Mouse (Mus musculus) limb, embryonic 15.5 days (tissue): ENCODE data around the gene Inpp5f. TPM values are rescaled to one million over a fixed set of nuclear protein-coding genes. Genes with fewer than 3 reads are reported as not detected.
"Not testable (repeated sequence)": the region's sequence is repeated elsewhere in the genome, so short reads cannot be mapped to it uniquely, and the experiment has no call there.

Source experiments
- ATAC-seq: fragments of 200-750 bp; cut with Nextera tagmentation; 2 replicates; pipeline ENCODE4 v1.8.0; 2017; ENCODE audit warnings: low read depth, moderate TSS enrichment; ENCODE audit not compliant: insufficient number of reproducible peaks, low FRiP score, low TSS enrichment
- H3K27ac ChIP-seq: fragments of 300-500 bp; sonication (generic); 2 replicates; pipeline ENCODE4 v1.5.1; 2015; ENCODE audit warnings: moderate library complexity, mild to moderate bottlenecking, inconsistent platforms
- H3K27me3 ChIP-seq: fragments of 300-500 bp; sonication (generic); 2 replicates; pipeline ENCODE4 v1.6.1; 2015; ENCODE audit warnings: inconsistent platforms
- H3K36me3 ChIP-seq: fragments of 300-500 bp; sonication (generic); 2 replicates; pipeline ENCODE4 v1.6.1; 2015; ENCODE audit warnings: inconsistent platforms
- H3K4me1 ChIP-seq: fragments of 300-500 bp; sonication (generic); 2 replicates; pipeline ENCODE4 v1.6.1; 2015; ENCODE audit warnings: inconsistent platforms
- H3K4me2 ChIP-seq: fragments of 300-500 bp; sonication (generic); 2 replicates; pipeline ENCODE4 v1.6.1; 2015; ENCODE audit warnings: mild to moderate bottlenecking, inconsistent platforms
- H3K4me3 ChIP-seq: fragments of 300-500 bp; sonication (generic); 2 replicates; pipeline ENCODE4 v1.5.1; 2015; ENCODE audit warnings: mild to moderate bottlenecking, inconsistent platforms
- H3K9ac ChIP-seq: fragments of 300-500 bp; sonication (generic); 2 replicates; pipeline ENCODE4 v1.6.1; 2015; ENCODE audit warnings: inconsistent platforms
- H3K9me3 ChIP-seq: fragments of 300-500 bp; sonication (generic); 2 replicates; pipeline ENCODE4 v1.6.1; 2016; ENCODE audit warnings: inconsistent platforms
- WGBS: fragments of 180-500 bp; shearing (Covaris S2); methylation state at CpG from one replicate; pipeline ENCODE4 v1.1.7; 2015; 5-methylcytosine and 5-hydroxymethylcytosine counted together
- polyA plus RNA-seq: library from polyadenylated mRNA; unstranded; fragments of >200 nt; fragmentation: Nextera tagmentation; extraction: Ambion mirVana; gene quantifications from 2 replicates; pipeline ENCODE4 v1.2.1, GENCODE M21; 2015

The Inpp5f gene
- polyA plus RNA-seq, 1 experiment from 2014 or later: 16.9 TPM

DNA sequence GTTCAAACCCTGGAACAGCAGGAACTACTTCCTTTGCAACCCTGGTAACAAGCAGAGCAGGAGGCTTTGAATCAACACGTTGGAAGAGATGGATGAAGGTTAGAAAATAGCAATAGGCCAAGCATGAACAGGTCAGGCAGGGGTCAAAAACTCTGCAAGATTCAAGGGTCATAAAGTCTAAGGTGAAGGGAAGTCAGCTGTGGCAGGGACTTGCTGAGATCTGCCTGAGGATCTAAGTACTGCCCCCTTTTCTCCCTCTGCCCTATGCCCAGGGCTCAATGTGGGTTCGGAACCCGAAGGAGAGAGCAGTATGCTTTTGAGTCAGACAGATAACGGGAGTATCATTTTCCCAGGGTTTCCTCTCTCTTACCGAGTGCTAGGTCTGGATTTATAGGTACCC is 9.3 kb upstream of the Inpp5f start:
- Histone ChIP-seq H3K27ac (no peak overlapping the region), H3K4me1 (no peaks in the 10 kb centered on the region), H3K9me3 (no peaks in the 10 kb centered on the region), H3K4me2 (no peak overlapping the region), H3K36me3 (no peaks in the 10 kb centered on the region), H3K9ac (no peak overlapping the region), H3K27me3 (no peaks in the 10 kb centered on the region), H3K4me3 (no peak overlapping the region)
- 65% methylated on average over 5 of the region's 5 CpGs for WGBS
- no peak for ATAC-seq

GRCm38 (mm10) chr7:128609936-128610335 is 1.2 kb upstream of the Inpp5f start:
- H3K4me2 ChIP-seq, H3K4me3 ChIP-seq, H3K9ac ChIP-seq, H3K27ac ChIP-seq, H3K27me3 ChIP-seq, H3K36me3 ChIP-seq, ATAC-seq, H3K9me3 ChIP-seq: not testable (repeated sequence)
- WGBS: 98% methylated on average over 8 of the region's 9 CpGs
- H3K4me1 ChIP-seq: peaks cover 15% of the 10 kb centered on the region

- Histone ChIP-seq H3K4me3 (peak overlapping the region; percentile 92), H3K36me3 (no peaks in the 10 kb centered on the region), H3K4me2 (peak overlapping the region; percentile 86), H3K4me1 (peaks cover 15% of the 10 kb centered on the region), H3K9ac (0 out of 2 replicates have a peak overlapping the region, but pooled peaks have one; percentile 27), H3K27me3 (no peaks in the 10 kb centered on the region), H3K27ac (peak overlapping the region; percentile 69), H3K9me3 (no peaks in the 10 kb centered on the region)
- no peak for ATAC-seq
- 82% methylated on average over 6 of the region's 6 CpGs for WGBS
Measured at GRCm38 (mm10) chr7:128610490-128610889, 638 bp upstream of the Inpp5f start.

DNA sequence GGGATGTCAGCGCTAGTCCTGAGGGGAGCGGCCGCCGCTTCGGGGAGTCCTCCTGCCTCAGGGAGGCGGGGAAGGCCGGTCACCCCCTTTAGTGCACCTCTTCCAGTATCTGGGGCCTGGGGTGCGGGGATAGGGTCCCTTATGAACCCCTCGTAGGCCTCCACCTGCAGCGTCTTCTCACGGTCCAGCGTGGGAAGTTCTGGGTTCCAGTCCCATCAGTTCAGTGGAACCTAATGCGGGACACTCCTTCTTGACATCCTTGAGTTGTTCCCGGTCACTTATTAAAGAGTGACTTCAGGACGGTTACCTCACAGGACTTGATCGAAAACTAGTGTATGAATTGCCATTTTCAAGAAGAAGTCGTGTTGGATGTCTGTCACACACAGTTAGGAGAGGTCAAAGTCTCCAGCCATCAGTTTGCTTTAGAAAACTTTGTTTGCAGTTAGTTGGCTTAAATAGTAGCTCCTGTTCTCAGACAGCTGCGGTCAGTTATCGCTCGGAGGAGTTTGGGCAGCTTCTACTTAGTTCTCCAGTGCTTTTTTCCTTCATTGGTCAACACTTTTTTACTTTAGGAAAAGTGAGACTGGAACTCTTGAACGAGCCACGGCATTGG is 777 bp downstream of the Inpp5f start:
- peak overlapping the region; percentile 92 for H3K4me3 ChIP-seq
- peak overlapping the region; percentile 77 for H3K9ac ChIP-seq
- peaks cover 15% of the 10 kb centered on the region for H3K4me1 ChIP-seq
- H3K36me3 ChIP-seq: no peaks in the 10 kb centered on the region
- H3K27me3 ChIP-seq: no peaks in the 10 kb centered on the region
- peak overlapping the region; percentile 86 for H3K4me2 ChIP-seq
- peak overlapping the region; percentile 84 for H3K27ac ChIP-seq
- no peak for ATAC-seq
- no peaks in the 10 kb centered on the region for H3K9me3 ChIP-seq
- WGBS: 14% methylated on average over 22 of the region's 22 CpGs

GRCm38 (mm10) chr7:128612521-128613181 is 1.5 kb downstream of the Inpp5f start:
- no peak overlapping the region for H3K9ac ChIP-seq
- H3K4me1 ChIP-seq: peaks cover 15% of the 10 kb centered on the region
- ATAC-seq: no peak
- H3K4me3 ChIP-seq: peak overlapping the region; percentile 92; the same call in 1 of the 2 replicates
- WGBS: 70% methylated on average over 12 of the region's 12 CpGs
- no peaks in the 10 kb centered on the region for H3K36me3 ChIP-seq
- H3K27ac ChIP-seq: no peak overlapping the region
- H3K4me2 ChIP-seq: peak overlapping the region; percentile 86; the same call in 1 of the 2 replicates
- no peaks in the 10 kb centered on the region for H3K27me3 ChIP-seq
- H3K9me3 ChIP-seq: no peaks in the 10 kb centered on the region

DNA sequence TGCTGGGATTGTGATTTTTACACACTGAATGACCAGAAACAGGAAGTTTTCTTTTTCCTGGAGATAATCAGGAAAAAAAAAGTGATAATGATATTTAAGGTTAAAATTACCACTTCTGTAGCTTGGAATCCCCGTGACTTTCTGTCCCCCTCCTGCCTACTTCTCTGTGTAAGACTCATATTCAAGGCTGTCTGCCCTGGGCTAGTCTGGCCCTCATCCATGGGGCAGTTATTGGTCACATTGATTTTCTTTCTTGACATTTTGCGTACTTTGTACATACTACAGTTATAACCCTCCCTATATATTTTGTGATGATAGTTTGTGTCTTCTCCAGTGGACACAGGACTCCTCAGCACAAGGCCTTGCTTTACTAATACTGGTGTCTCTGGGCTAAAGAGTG is 2.5 kb downstream of the Inpp5f start:
- Histone ChIP-seq H3K36me3 (no peaks in the 10 kb centered on the region), H3K4me3 (no peak overlapping the region), H3K9ac (no peak overlapping the region), H3K27ac (no peak overlapping the region), H3K9me3 (no peaks in the 10 kb centered on the region), H3K4me2 (no peak overlapping the region), H3K4me1 (peaks cover 15% of the 10 kb centered on the region), H3K27me3 (no peaks in the 10 kb centered on the region)
- 84% methylated on average over 2 of the region's 2 CpGs for WGBS
- no peak for ATAC-seq

DNA sequence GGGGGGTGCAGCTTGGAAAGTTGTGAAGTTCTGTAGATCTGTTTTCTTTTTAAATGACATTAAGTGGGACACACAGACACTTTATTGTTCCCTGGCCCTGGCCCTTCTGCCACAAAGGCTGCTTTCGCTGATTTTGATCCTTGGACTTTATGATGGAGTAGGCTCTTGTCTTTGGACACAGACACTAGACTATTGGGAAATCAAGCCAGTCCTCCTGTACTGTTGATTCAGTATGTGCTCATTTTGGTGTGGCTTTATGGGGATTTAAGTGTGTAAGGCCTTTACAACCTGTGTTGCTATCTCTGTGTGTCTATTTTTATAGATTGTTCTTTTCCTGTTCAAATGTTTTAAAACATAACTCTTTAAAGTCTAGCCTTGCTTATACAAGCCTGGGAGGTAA is 6.5 kb downstream of the Inpp5f start:
- H3K9ac ChIP-seq: no peak overlapping the region
- no peaks in the 10 kb centered on the region for H3K36me3 ChIP-seq
- no peak overlapping the region for H3K4me3 ChIP-seq
- H3K4me2 ChIP-seq: no peak overlapping the region
- peaks cover 3% of the 10 kb centered on the region; the same call in 1 of the 2 replicates for H3K4me1 ChIP-seq
- H3K9me3 ChIP-seq: no peaks in the 10 kb centered on the region
- ATAC-seq: no peak
- H3K27me3 ChIP-seq: no peaks in the 10 kb centered on the region
- 97% methylated on average over 1 of the region's 1 CpGs for WGBS
- H3K27ac ChIP-seq: no peak overlapping the region

DNA sequence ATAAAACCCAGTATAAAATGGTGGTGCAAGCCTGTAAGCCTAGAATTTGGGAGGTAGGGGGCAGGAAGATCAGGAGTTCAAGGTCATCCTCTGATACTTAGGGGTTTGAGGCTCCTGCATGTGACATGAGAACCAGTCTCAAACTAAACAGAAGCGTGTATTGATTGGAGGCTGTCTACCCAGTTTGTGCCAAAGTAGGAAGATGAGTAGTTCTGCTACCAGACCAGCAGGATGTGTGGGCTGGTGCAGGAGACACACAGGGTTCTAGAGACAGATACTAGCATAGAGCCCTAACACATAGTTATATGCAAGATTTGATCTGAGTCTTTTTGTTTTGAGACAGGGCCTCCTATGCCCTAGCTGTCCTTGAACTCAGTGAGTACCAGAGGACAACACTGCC is 9.1 kb downstream of the Inpp5f start:
- H3K27ac ChIP-seq: no peak overlapping the region
- H3K36me3 ChIP-seq: no peaks in the 10 kb centered on the region
- H3K9ac ChIP-seq: no peak overlapping the region
- WGBS: 97% methylated on average over 1 of the region's 1 CpGs
- H3K4me1 ChIP-seq: no peaks in the 10 kb centered on the region; the same call in 1 of the 2 replicates
- no peak overlapping the region for H3K4me3 ChIP-seq
- H3K27me3 ChIP-seq: no peaks in the 10 kb centered on the region
- no peaks in the 10 kb centered on the region for H3K9me3 ChIP-seq
- no peak overlapping the region for H3K4me2 ChIP-seq
- no peak for ATAC-seq

DNA sequence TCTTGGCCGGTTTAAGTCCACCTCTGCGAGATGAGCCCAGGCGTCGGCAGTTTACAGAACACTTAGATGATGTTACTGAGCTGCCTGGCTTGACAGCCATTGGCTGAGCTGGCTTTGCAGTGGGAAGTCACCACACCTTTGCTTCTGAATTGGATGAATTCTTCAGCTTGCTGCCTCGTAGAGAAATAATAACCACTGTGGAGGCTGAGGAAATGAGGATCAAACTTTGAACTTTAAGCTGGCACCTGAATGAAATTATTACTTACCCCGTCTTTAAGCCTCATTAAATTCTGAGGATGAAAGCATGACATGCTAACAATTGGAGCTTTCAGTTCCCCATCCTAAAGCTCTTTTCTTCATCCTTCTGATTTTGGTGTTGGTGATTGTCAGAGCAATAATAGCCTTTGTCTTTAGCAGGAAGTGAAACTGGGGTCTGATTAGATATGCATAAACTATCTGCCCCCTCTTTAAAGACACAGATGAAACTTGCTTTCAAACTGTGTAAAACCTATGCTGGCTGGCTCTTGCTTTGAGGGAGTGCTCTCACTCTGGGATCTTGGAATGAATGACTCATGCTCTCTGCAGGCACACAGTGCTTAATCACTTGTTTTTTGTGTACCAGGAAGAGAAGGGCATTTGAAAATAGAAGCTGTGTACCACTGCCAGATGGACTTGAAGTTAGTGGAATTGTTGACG is 11.3 kb downstream of the Inpp5f start:
- Histone ChIP-seq H3K27me3 (no peaks in the 10 kb centered on the region), H3K9ac (no peak overlapping the region), H3K36me3 (no peaks in the 10 kb centered on the region), H3K4me3 (no peak overlapping the region), H3K27ac (peak overlapping the region; percentile 43; the same call in 1 of the 2 replicates), H3K4me1 (no peaks in the 10 kb centered on the region), H3K9me3 (no peaks in the 10 kb centered on the region), H3K4me2 (no peak overlapping the region)
- 44% methylated on average over 7 of the region's 7 CpGs for WGBS
- no peak for ATAC-seq

DNA sequence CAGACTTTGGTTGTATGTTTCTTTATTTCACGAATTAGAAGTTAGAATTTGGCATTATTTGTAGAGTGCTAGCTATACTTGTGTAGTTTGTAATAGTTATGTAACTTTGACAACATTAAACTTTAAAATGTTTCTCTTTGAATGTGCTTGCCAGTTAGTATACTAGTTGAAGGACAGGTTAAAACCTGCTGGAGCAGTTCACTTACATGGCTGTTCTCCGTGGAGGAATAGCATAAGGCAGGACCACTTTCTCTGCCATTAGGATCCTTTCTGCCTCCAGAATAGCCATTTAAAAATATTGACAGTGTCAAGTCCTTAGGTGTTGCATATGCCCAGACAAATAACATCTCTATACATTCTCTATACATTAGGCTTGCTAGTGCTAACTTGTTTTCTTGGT is 11.9 kb downstream of the Inpp5f start:
- no peaks in the 10 kb centered on the region for H3K36me3 ChIP-seq
- no peak overlapping the region for H3K4me2 ChIP-seq
- no peak overlapping the region for H3K9ac ChIP-seq
- no peaks in the 10 kb centered on the region for H3K9me3 ChIP-seq
- no peak overlapping the region for H3K4me3 ChIP-seq
- H3K27me3 ChIP-seq: no peaks in the 10 kb centered on the region
- 69% methylated on average over 2 of the region's 2 CpGs for WGBS
- H3K4me1 ChIP-seq: no peaks in the 10 kb centered on the region
- H3K27ac ChIP-seq: 0 out of 2 replicates have a peak overlapping the region, but pooled peaks have one; percentile 43
- ATAC-seq: no peak

GRCm38 (mm10) chr7:128625382-128625781 is 14.3 kb downstream of the Inpp5f start:
- no peak for ATAC-seq
- no peaks in the 10 kb centered on the region for H3K9me3 ChIP-seq
- no peaks in the 10 kb centered on the region for H3K36me3 ChIP-seq
- WGBS: 95% methylated on average over 2 of the region's 2 CpGs
- no peak overlapping the region for H3K9ac ChIP-seq
- no peak overlapping the region for H3K4me3 ChIP-seq
- no peak overlapping the region for H3K27ac ChIP-seq
- no peak overlapping the region for H3K4me2 ChIP-seq
- H3K4me1 ChIP-seq: no peaks in the 10 kb centered on the region
- H3K27me3 ChIP-seq: no peaks in the 10 kb centered on the region

- H3K4me2 ChIP-seq: no peak overlapping the region
- H3K9me3 ChIP-seq: no peaks in the 10 kb centered on the region
- no peak overlapping the region for H3K9ac ChIP-seq
- H3K27me3 ChIP-seq: no peaks in the 10 kb centered on the region
- no peaks in the 10 kb centered on the region for H3K4me1 ChIP-seq
- no peak overlapping the region for H3K4me3 ChIP-seq
- H3K36me3 ChIP-seq: no peaks in the 10 kb centered on the region
- H3K27ac ChIP-seq: no peak overlapping the region
- 76% methylated on average over 4 of the region's 5 CpGs for WGBS
- no peak for ATAC-seq
Measured at GRCm38 (mm10) chr7:128626601-128627000, 15.5 kb downstream of the Inpp5f start.
